Mouse (Mus musculus) lung, postnatal 25 days (tissue): ENCODE data around the gene Car12.

Source experiments
- DNase-seq: peaks from one replicate; pipeline ENCODE4 v3.0.0; 2022; ENCODE audit warnings: low spot score

Gene Car12

GRCm38 (mm10) chr9:66710626-66711025 is 2.9 kb upstream of the Car12 start:
- DNase-seq, result no peak

- no peak for DNase-seq
These were observed 583 bp downstream of the Car12 start for GRCm38 (mm10) chr9:66714022-66714515.

- DNase-seq, result no peak
These were observed 1.9 kb downstream of the Car12 start for GRCm38 (mm10) chr9:66715361-66715760.

- DNase-seq, result no peak
These were observed 3.0 kb downstream of the Car12 start for GRCm38 (mm10) chr9:66716533-66716932.

- DNase-seq, result no peak
These were observed 7.4 kb downstream of the Car12 start for GRCm38 (mm10) chr9:66720686-66721450.

- DNase-seq, result no peak
These were observed 8.8 kb downstream of the Car12 start for GRCm38 (mm10) chr9:66722187-66722868.

GRCm38 (mm10) chr9:66722869-66723272 is 9.4 kb downstream of the Car12 start:
- no peak for DNase-seq

- DNase-seq, result no peak
These were observed 12.1 kb downstream of the Car12 start for GRCm38 (mm10) chr9:66725591-66725990.

- DNase-seq, result no peak
These were observed 13.8 kb downstream of the Car12 start for GRCm38 (mm10) chr9:66727333-66727732.

- DNase-seq, result no peak
These were observed 17.1 kb downstream of the Car12 start for GRCm38 (mm10) chr9:66730556-66730955.

GRCm38 (mm10) chr9:66731284-66731683 is 17.8 kb downstream of the Car12 start:
- no peak for DNase-seq

- no peak for DNase-seq
These were observed 19.6 kb downstream of the Car12 start for GRCm38 (mm10) chr9:66732791-66733691.

GRCm38 (mm10) chr9:66734568-66734967 is 21.1 kb downstream of the Car12 start:
- DNase-seq, result no peak

- no peak for DNase-seq
These were observed 21.6 kb downstream of the Car12 start for GRCm38 (mm10) chr9:66735122-66735521.

GRCm38 (mm10) chr9:66736016-66736415 is 22.5 kb downstream of the Car12 start:
- no peak for DNase-seq

- DNase-seq, result no peak
These were observed 23.1 kb downstream of the Car12 start for GRCm38 (mm10) chr9:66736551-66736950.

- DNase-seq, result no peak
These were observed 26.0 kb downstream of the Car12 start for GRCm38 (mm10) chr9:66739516-66739915.

GRCm38 (mm10) chr9:66744531-66744930 is 31.0 kb downstream of the Car12 start:
- no peak for DNase-seq

GRCm38 (mm10) chr9:66748390-66748789 is 34.9 kb downstream of the Car12 start:
- no peak for DNase-seq

- no peak for DNase-seq
These were observed 39.4 kb downstream of the Car12 start for GRCm38 (mm10) chr9:66752849-66753248.

GRCm38 (mm10) chr9:66760991-66761390 is 47.5 kb downstream of the Car12 start:
- no peak for DNase-seq

GRCm38 (mm10) chr9:66768721-66769120 is 55.2 kb downstream of the Car12 start:
- no peak for DNase-seq
